Mouse (Mus musculus) C2C12 (cell line): ENCODE results near the gene Ndufaf3. TPM values are rescaled to one million over a fixed set of nuclear protein-coding genes. Genes with fewer than 3 reads are reported as not detected.
A peak's percentile ranks its signal among the peaks of the same experiment; 100 is the strongest.

ENCODE experiments used
- H3K27me3 ChIP-seq: one replicate; pipeline ENCODE4 v1.6.1; 2011; ENCODE audit not compliant: control insufficient read depth, insufficient read depth, insufficient read length
- H3K36me3 ChIP-seq: one replicate; pipeline ENCODE4 v1.6.1; 2011; ENCODE audit not compliant: control insufficient read depth, insufficient read depth
- H3K4me3 ChIP-seq: one replicate; pipeline ENCODE4 v1.5.1; 2011; ENCODE audit warnings: mild to moderate bottlenecking, control low read depth; ENCODE audit not compliant: poor library complexity, insufficient read depth, severe bottlenecking
- H3K79me2 ChIP-seq: one replicate; pipeline ENCODE4 v1.6.1; 2011; ENCODE audit not compliant: control insufficient read depth, insufficient read depth
- H3K79me3 ChIP-seq: one replicate; pipeline ENCODE4 v1.6.1; 2011; ENCODE audit warnings: low read depth, control low read depth
- H3ac ChIP-seq: one replicate; pipeline ENCODE3; 2011; ENCODE audit warnings: low read depth; ENCODE audit not compliant: control insufficient read depth, insufficient read length
- CEBPB ChIP-seq: IDR thresholded peaks from one replicate; pipeline ENCODE4 v1.6.1; 2011; ENCODE audit warnings: low read depth, mild to moderate bottlenecking, control low read depth, moderate library complexity
- CTCF ChIP-seq: IDR thresholded peaks from one replicate; pipeline ENCODE4 v1.5.1; 2011; ENCODE audit not compliant: control insufficient read depth, insufficient read depth, insufficient read length
- FOSL1 ChIP-seq: IDR thresholded peaks from one replicate; pipeline ENCODE4 v1.8.0; 2011; ENCODE audit warnings: mild to moderate bottlenecking, low read length; ENCODE audit not compliant: poor library complexity, insufficient read depth, severe bottlenecking
- MAX ChIP-seq: IDR thresholded peaks from one replicate; pipeline ENCODE4 v1.6.1; 2011; ENCODE audit warnings: mild to moderate bottlenecking, control low read depth
- MYOD1 ChIP-seq: IDR thresholded peaks from one replicate; pipeline ENCODE4 v1.6.1; 2011; ENCODE audit warnings: low read depth; ENCODE audit not compliant: control insufficient read depth, insufficient read length
- MYOG ChIP-seq: IDR thresholded peaks from one replicate; pipeline ENCODE4 v1.6.1; 2011; ENCODE audit not compliant: control insufficient read depth, insufficient read length; ENCODE audit errors: extremely low read depth
- USF1 ChIP-seq: IDR thresholded peaks from one replicate; pipeline ENCODE4 v1.6.1; 2011; ENCODE audit warnings: low read depth, mild to moderate bottlenecking, control low read depth, moderate library complexity
- polyA plus RNA-seq: library from polyadenylated mRNA; unstranded; fragments of >200 nt; fragmentation: generic; extraction: Trizol; gene quantifications from one replicate; pipeline ENCODE4 v1.2.1, GENCODE M21; 2012; ENCODE audit warnings: missing spikeins

Ndufaf3 gene
- polyA plus RNA-seq, 1 experiment: 6.8 TPM

DNA sequence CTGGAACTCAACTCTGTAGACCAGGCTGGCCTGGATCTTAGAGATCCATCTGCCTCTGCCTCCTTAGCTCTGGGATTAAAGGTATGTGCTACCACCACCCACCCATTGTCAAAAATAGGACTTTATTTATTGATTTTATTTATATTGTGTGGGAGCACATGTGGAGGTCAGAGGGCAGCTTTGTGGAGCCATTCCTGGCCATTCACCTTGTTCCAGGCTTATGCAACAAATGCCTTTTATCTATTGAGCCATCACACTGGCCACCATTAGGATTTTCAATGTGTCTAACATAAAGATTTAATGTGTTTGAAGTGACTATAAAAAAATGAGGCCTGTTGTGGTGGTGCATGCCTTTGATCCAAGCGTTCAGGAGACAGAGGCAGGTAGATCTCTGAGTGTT is 35.7 kb downstream of the Ndufaf3 start:
- Histone ChIP-seq H3K79me2 (peaks cover 73% of the 10 kb centered on the region), H3K79me3 (peaks cover 45% of the 10 kb centered on the region), H3K4me3 (no peak overlapping the region), H3ac (no peak overlapping the region), H3K27me3 (no peaks in the 10 kb centered on the region), H3K36me3 (peaks cover 76% of the 10 kb centered on the region)
- TF ChIP-seq MAX (no peak), CEBPB (no peak), CTCF (no peak), MYOD1 (no peak), MYOG (no peak), FOSL1 (no peak), USF1 (no peak)

GRCm38 (mm10) chr9:108530954-108531353 is 36.3 kb downstream of the Ndufaf3 start:
- Histone ChIP-seq H3K36me3 (peaks cover 73% of the 10 kb centered on the region), H3K79me3 (peaks cover 51% of the 10 kb centered on the region), H3K27me3 (no peaks in the 10 kb centered on the region), H3K4me3 (no peak overlapping the region), H3K79me2 (peaks cover 73% of the 10 kb centered on the region), H3ac (no peak overlapping the region)
- TF ChIP-seq CEBPB (no peak), MAX (no peak), USF1 (no peak), MYOG (no peak), CTCF (no peak), MYOD1 (no peak), FOSL1 (no peak)

- no peak overlapping the region for H3ac ChIP-seq
- peaks cover 92% of the 10 kb centered on the region for H3K79me2 ChIP-seq
- TF ChIP-seq FOSL1 (no peak), MYOG (no peak), USF1 (no peak), CTCF (no peak), MYOD1 (no peak), CEBPB (no peak), MAX (no peak)
- H3K36me3 ChIP-seq: peaks cover 54% of the 10 kb centered on the region
- H3K79me3 ChIP-seq: peaks cover 84% of the 10 kb centered on the region
- no peaks in the 10 kb centered on the region for H3K27me3 ChIP-seq
- no peak overlapping the region for H3K4me3 ChIP-seq
Observed at GRCm38 (mm10) chr9:108525400-108525799, 41.8 kb downstream of the Ndufaf3 start.

DNA sequence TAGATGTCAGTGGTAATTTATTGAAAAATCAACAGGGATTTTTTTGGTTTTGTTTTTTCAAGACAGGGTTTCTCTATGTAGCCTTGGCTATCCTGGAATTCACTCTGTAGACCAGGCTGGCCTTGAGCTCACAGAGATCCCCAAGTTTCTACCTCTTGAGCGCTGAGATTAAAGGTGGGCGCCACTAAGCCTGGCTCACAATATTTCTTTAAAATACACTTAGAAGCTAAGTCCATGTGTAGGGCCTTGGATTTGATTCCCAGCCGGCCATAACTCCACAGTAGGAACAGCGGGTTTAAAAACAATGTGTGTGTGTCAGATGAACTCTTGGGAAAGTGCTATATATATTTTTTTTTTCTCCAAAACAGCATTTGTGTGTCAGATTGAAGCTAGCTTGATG is 43.9 kb downstream of the Ndufaf3 start:
- Histone ChIP-seq H3K4me3 (no peak overlapping the region), H3K79me3 (peaks cover 97% of the 10 kb centered on the region), H3K79me2 (peaks cover 100% of the 10 kb centered on the region), H3K27me3 (no peaks in the 10 kb centered on the region), H3K36me3 (peaks cover 53% of the 10 kb centered on the region), H3ac (no peak overlapping the region)
- TF ChIP-seq CEBPB (no peak), USF1 (no peak), MYOG (no peak), MYOD1 (no peak)

- Histone ChIP-seq H3K79me2 (peaks cover 94% of the 10 kb centered on the region), H3K27me3 (no peaks in the 10 kb centered on the region), H3K36me3 (peaks cover 47% of the 10 kb centered on the region), H3ac (no peak overlapping the region), H3K4me3 (no peak overlapping the region), H3K79me3 (peaks cover 89% of the 10 kb centered on the region)
- TF ChIP-seq USF1: no peak
- TF ChIP-seq MYOG: no peak
- TF ChIP-seq MAX: no peak
- no peak for TF ChIP-seq CEBPB
- TF ChIP-seq MYOD1: no peak
- no peak for TF ChIP-seq FOSL1
Observed at GRCm38 (mm10) chr9:108521604-108522003, 45.6 kb downstream of the Ndufaf3 start.

DNA sequence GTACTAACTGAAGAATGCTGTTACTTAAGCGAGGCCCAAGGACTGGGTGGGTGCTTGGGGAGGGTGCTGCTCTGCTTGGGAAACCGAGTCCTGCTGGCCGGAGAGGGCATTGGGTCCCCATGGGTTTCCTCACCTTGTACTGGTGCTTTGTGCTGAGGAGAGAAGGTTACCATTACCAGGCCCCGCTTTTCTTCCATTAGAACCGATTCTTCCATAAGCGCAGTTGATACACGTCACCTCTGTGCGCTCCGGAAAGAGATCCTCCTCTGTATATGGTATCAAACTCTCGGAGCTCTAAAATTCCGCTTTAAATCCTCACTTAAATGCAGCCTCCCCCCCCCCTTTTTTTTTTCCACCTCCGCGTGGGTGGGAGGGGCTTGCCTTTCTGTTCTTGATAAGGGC is 49.3 kb downstream of the Ndufaf3 start:
- TF ChIP-seq USF1: no peak
- TF ChIP-seq MYOD1: no peak
- no peak for TF ChIP-seq CTCF
- no peak for TF ChIP-seq MAX
- no peak for TF ChIP-seq MYOG
- TF ChIP-seq CEBPB: no peak
- no peak for TF ChIP-seq FOSL1
- Histone ChIP-seq H3ac (peak overlapping the region; percentile 75), H3K27me3 (no peaks in the 10 kb centered on the region), H3K4me3 (peak overlapping the region; percentile 72), H3K79me3 (peaks cover 52% of the 10 kb centered on the region), H3K36me3 (peaks cover 42% of the 10 kb centered on the region), H3K79me2 (peaks cover 57% of the 10 kb centered on the region)
